Mouse (Mus musculus): ENCODE results near the gene Ptpn20.

- TF ChIP-seq CTCF (IDR thresholded peaks at IDR 0.05; ENCODE audit: low read depth) (peak; percentile 15; the same call in 1 of the 2 replicates), EP300 (IDR thresholded peaks at IDR 0.05; ENCODE audit: low read depth) (no peak)
Measured at GRCm38 (mm10) chr14:33588951-33589350, at the start of gene Ptpn20.

Data from heart, postnatal 0 days (tissue).